Mouse (Mus musculus) heart, adult 2 months (tissue): ENCODE results near the gene Hras. TPM values are rescaled to one million over a fixed set of nuclear protein-coding genes. Genes with fewer than 3 reads are reported as not detected.

Source experiments
- DNase-seq, 2 experiments: peaks; one replicate each; pipeline ENCODE4 v3.0.0; 2021
- H3K27ac ChIP-seq: fragments of 200-600 bp; 2 replicates; pipeline ENCODE4 v1.8.1; 2022
- H3K27me3 ChIP-seq: fragments of 200-500 bp; 2 replicates; pipeline ENCODE4 v1.6.1; 2012; ENCODE audit warnings: mild to moderate bottlenecking, low read length, inconsistent platforms, mixed read lengths; ENCODE audit not compliant: control insufficient read depth, insufficient read depth
- H3K36me3 ChIP-seq: fragments of 200-500 bp; 2 replicates; pipeline ENCODE4 v1.6.1; 2012; ENCODE audit warnings: low read length, inconsistent platforms; ENCODE audit not compliant: control insufficient read depth, insufficient read depth
- H3K4me1 ChIP-seq: fragments of 200-500 bp; 2 replicates; pipeline ENCODE4 v1.6.1; 2011; ENCODE audit warnings: low read length; ENCODE audit not compliant: control insufficient read depth, insufficient read depth
- H3K4me3 ChIP-seq: fragments of 200-600 bp; 2 replicates; pipeline ENCODE4 v1.8.1; 2022
- H3K79me2 ChIP-seq: fragments of 200-500 bp; replicated peaks from 2 replicates; pipeline ENCODE4 v1.6.1; 2012; ENCODE audit warnings: mild to moderate bottlenecking, inconsistent platforms, low read length, moderate library complexity, mixed read lengths; ENCODE audit not compliant: control insufficient read depth, insufficient read depth
- H3K9ac ChIP-seq: fragments of 200-500 bp; 2 replicates; pipeline ENCODE4 v1.6.1; 2012; ENCODE audit warnings: low read depth, mild to moderate bottlenecking, control low read depth, inconsistent platforms, low read length, mixed read lengths
- CTCF ChIP-seq: fragments of 200-600 bp; IDR thresholded peaks from 2 replicates; pipeline ENCODE4 v1.8.1; 2022; ENCODE audit warnings: antibody characterized with exemption, mild to moderate bottlenecking, moderate library complexity
- EP300 ChIP-seq: fragments of 200-500 bp; IDR thresholded peaks from 2 replicates; pipeline ENCODE4 v1.6.1; 2011; ENCODE audit warnings: low read depth, low read length, control low read depth; ENCODE audit not compliant: insufficient read depth
- POLR2A ChIP-seq: fragments of 200-500 bp; IDR thresholded peaks from 2 replicates; pipeline ENCODE4 v1.6.1; 2011; ENCODE audit warnings: mild to moderate bottlenecking, low read depth, low read length, control low read depth; ENCODE audit not compliant: insufficient read depth
- WGBS: fragments of 180-500 bp; shearing (Covaris S2); methylation state at CpG from one replicate; pipeline ENCODE4 v1.1.7; 2018; 5-methylcytosine and 5-hydroxymethylcytosine counted together
- intact Hi-C: fragments of 180-260 bp; cut with DNase I; formaldehyde crosslinking; loops from one replicate; pipeline ENCODE4 v1.15.1; 2025
- long read RNA-seq: library from polyadenylated mRNA; stranded (forward); transcript quantifications from one replicate; pipeline ENCODE4 v2.0.0, GENCODE M21; 2021
- polyA plus RNA-seq: library from polyadenylated mRNA; depleted of rRNA; stranded (reverse); fragments of >200 nt; gene quantifications from 2 replicates; pipeline ENCODE4 v1.2.3, GENCODE M21; 2012; rRNA removed
- total RNA-seq, 2 experiments: library from RNA; stranded (reverse); gene quantifications; 2 replicates each; pipeline ENCODE4 v1.2.3; 2021

Gene Hras
- total RNA-seq (100 to 1,000 TPM in 1 of 2 experiments, 10 to 100 TPM in 1; 90.8 to 105 TPM), polyA plus RNA-seq (63.7 and 79.9 TPM in 2 replicates)
- long read RNA-seq, transcript Hras-201 (6 exons, 2,828 nt): minor isoform, 16 of 43 reads
- long read RNA-seq, transcript Hras-202 (5 exons, 1,199 nt): major isoform, 22 of 43 reads
- long read RNA-seq, partial matches to known transcripts: 2 of 43 reads
- long read RNA-seq, other reads (novel, unspliced or antisense): 3 of 43 reads

GRCm38 (mm10) chr7:141193948-141194347, at the start of gene Hras, which contains the start of gene Lrrc56:
TSS of gene Hras (minus strand) at chr7:141194005.
TSS of gene Lrrc56 (plus strand) at chr7:141194157.
- Histone ChIP-seq H3K9ac (peak within 1 kb of the TSS; percentile 94), H3K27me3 (no peaks in the 10 kb centered on the region), H3K36me3 (no peaks in the 10 kb centered on the region), H3K4me3 (peak within 1 kb of the TSS; percentile 95), H3K27ac (peak within 1 kb of the TSS; percentile 92), H3K4me1 (peaks cover 11% of the 10 kb centered on the region), H3K79me2 (peaks cover 1% of the 10 kb centered on the region; the same call in 1 of the 2 replicates)
- WGBS: under 1% methylated on average over 25 of the region's 39 CpGs
- DNase-seq: peak; percentile 99
- intact Hi-C loops: loop anchor here (5.0 kb wide), 1 partner anchor 252 kb away; the partner anchor contains the start of gene Pgghg
- TF ChIP-seq CTCF (no peak), EP300 (0 out of 2 replicates have a peak, but pooled peaks have one; percentile 38), POLR2A (peak; percentile 98)

- H3K9ac ChIP-seq: no peak overlapping the region
- no peak for TF ChIP-seq CTCF
- no peak for TF ChIP-seq POLR2A
- TF ChIP-seq EP300: no peak
- H3K4me1 ChIP-seq: peaks cover 9% of the 10 kb centered on the region
- H3K27me3 ChIP-seq: no peaks in the 10 kb centered on the region
- no peak for DNase-seq
- peaks cover 8% of the 10 kb centered on the region for H3K79me2 ChIP-seq
- 89% methylated on average over 10 of the region's 10 CpGs for WGBS
- H3K27ac ChIP-seq: no peak overlapping the region
- intact Hi-C loops: no loop called here
- peaks cover 6% of the 10 kb centered on the region for H3K36me3 ChIP-seq
- no peak overlapping the region for H3K4me3 ChIP-seq
These were observed 37.7 kb upstream of the Hras start for GRCm38 (mm10) chr7:141231551-141231950.

- 84% methylated on average over 3 of the region's 3 CpGs for WGBS
- DNase-seq: no peak
- no peaks in the 10 kb centered on the region for H3K27me3 ChIP-seq
- TF ChIP-seq EP300: no peak
- no peak for TF ChIP-seq POLR2A
- TF ChIP-seq CTCF: no peak
- no peak overlapping the region for H3K27ac ChIP-seq
- H3K4me1 ChIP-seq: peaks cover 9% of the 10 kb centered on the region
- no peak overlapping the region for H3K9ac ChIP-seq
- no peak overlapping the region for H3K4me3 ChIP-seq
- peaks cover 8% of the 10 kb centered on the region for H3K79me2 ChIP-seq
- peaks cover 6% of the 10 kb centered on the region for H3K36me3 ChIP-seq
- intact Hi-C loops: no loop called here
These were observed 37.3 kb upstream of the Hras start for GRCm38 (mm10) chr7:141231111-141231510.

GRCm38 (mm10) chr7:141230570-141230969, 36.8 kb upstream of the Hras start:
- no peak overlapping the region for H3K9ac ChIP-seq
- H3K27ac ChIP-seq: no peak overlapping the region
- H3K79me2 ChIP-seq: peaks cover 8% of the 10 kb centered on the region
- TF ChIP-seq EP300 (no peak), CTCF (no peak), POLR2A (no peak)
- no peak for DNase-seq
- no peaks in the 10 kb centered on the region for H3K27me3 ChIP-seq
- 85% methylated on average over 4 of the region's 4 CpGs for WGBS
- H3K4me1 ChIP-seq: peaks cover 9% of the 10 kb centered on the region
- no peak overlapping the region for H3K4me3 ChIP-seq
- peaks cover 6% of the 10 kb centered on the region for H3K36me3 ChIP-seq
- intact Hi-C loops: no loop called here

GRCm38 (mm10) chr7:141229702-141230101, 35.9 kb upstream of the Hras start:
- TF ChIP-seq CTCF: no peak
- no peak for TF ChIP-seq EP300
- TF ChIP-seq POLR2A: no peak

More at GRCm38 (mm10) chr7:141229702-141230101, 35.9 kb upstream of the Hras start:
- H3K36me3 ChIP-seq: peaks cover 6% of the 10 kb centered on the region
- intact Hi-C loops: loop anchor here (5.0 kb wide), 1 partner anchor 133 kb away; no protein-coding TSS in a partner anchor
- peaks cover 8% of the 10 kb centered on the region for H3K79me2 ChIP-seq
- DNase-seq: no peak
- H3K27me3 ChIP-seq: no peaks in the 10 kb centered on the region
- peak overlapping the region; percentile 73 for H3K4me3 ChIP-seq
- H3K27ac ChIP-seq: no peak overlapping the region
- 40% methylated on average over 6 of the region's 6 CpGs for WGBS
- peak overlapping the region; percentile 83 for H3K9ac ChIP-seq
- H3K4me1 ChIP-seq: peaks cover 9% of the 10 kb centered on the region
